Mouse (Mus musculus): ENCODE measurements around the gene Zdhhc1.

Zdhhc1 gene

GRCm38 (mm10) chr8:105476628-105477413 is 19.9 kb downstream of the Zdhhc1 start:
- peak; percentile 83 for DNase-seq (ENCODE audit: low spot score)

GRCm38 (mm10) chr8:105476161-105476560 is 20.5 kb downstream of the Zdhhc1 start:
- no peak for DNase-seq (ENCODE audit: low spot score)

GRCm38 (mm10) chr8:105475742-105476141 is 21.0 kb downstream of the Zdhhc1 start:
- no peak for DNase-seq (ENCODE audit: low spot score)

- peak; percentile 69 for DNase-seq (ENCODE audit: low spot score)
Observed at GRCm38 (mm10) chr8:105475254-105475653, 21.4 kb downstream of the Zdhhc1 start.

GRCm38 (mm10) chr8:105474680-105475079 is 22.0 kb downstream of the Zdhhc1 start:
- DNase-seq (ENCODE audit: low spot score) = no peak

- peak; percentile 46 for DNase-seq (ENCODE audit: low spot score)
Observed at GRCm38 (mm10) chr8:105473816-105474606, 22.7 kb downstream of the Zdhhc1 start.

- DNase-seq (ENCODE audit: low spot score) = no peak
Observed at GRCm38 (mm10) chr8:105472983-105473382, 23.7 kb downstream of the Zdhhc1 start.

GRCm38 (mm10) chr8:105472414-105472932 is 24.2 kb downstream of the Zdhhc1 start:
- DNase-seq (ENCODE audit: low spot score) = peak; percentile 52

GRCm38 (mm10) chr8:105471314-105472015 is 25.2 kb downstream of the Zdhhc1 start, which contains the start of gene Tppp3:
Gene Tppp3, minus strand, starts transcription at chr8:105471526.
- DNase-seq (ENCODE audit: low spot score) = peak; percentile 96

- no peak for DNase-seq (ENCODE audit: low spot score)
Observed at GRCm38 (mm10) chr8:105470681-105471313, 25.9 kb downstream of the Zdhhc1 start.

GRCm38 (mm10) chr8:105470262-105470661 is 26.4 kb downstream of the Zdhhc1 start:
- no peak for DNase-seq (ENCODE audit: low spot score)

GRCm38 (mm10) chr8:105469816-105470215 is 26.9 kb downstream of the Zdhhc1 start:
- DNase-seq (ENCODE audit: low spot score) = no peak

GRCm38 (mm10) chr8:105469041-105469695 is 27.5 kb downstream of the Zdhhc1 start:
- DNase-seq (ENCODE audit: low spot score) = peak; percentile 80

- peak; percentile 53 for DNase-seq (ENCODE audit: low spot score)
Observed at GRCm38 (mm10) chr8:105468002-105468720, 28.5 kb downstream of the Zdhhc1 start.

- no peak for DNase-seq (ENCODE audit: low spot score)
Observed at GRCm38 (mm10) chr8:105467396-105467985, 29.2 kb downstream of the Zdhhc1 start.

- peak; percentile 65 for DNase-seq (ENCODE audit: low spot score)
Observed at GRCm38 (mm10) chr8:105466700-105467291, 29.9 kb downstream of the Zdhhc1 start.

- no peak for DNase-seq (ENCODE audit: low spot score)
Observed at GRCm38 (mm10) chr8:105466246-105466645, 30.5 kb downstream of the Zdhhc1 start.

- DNase-seq (ENCODE audit: low spot score) = peak; percentile 60
Observed at GRCm38 (mm10) chr8:105464595-105464994, 32.1 kb downstream of the Zdhhc1 start.

GRCm38 (mm10) chr8:105461085-105461803 is 35.5 kb downstream of the Zdhhc1 start:
- DNase-seq (ENCODE audit: low spot score) = no peak
